Mouse (Mus musculus): Measurements from ENCODE around the gene Sardh.

GRCm38 (mm10) chr2:27179101-27179500 is 69.0 kb downstream of the Sardh start:
- TF ChIP-seq EP300 (IDR thresholded peaks at IDR 0.05; ENCODE audit: insufficient read depth, low read depth, low read length) (no peak), CTCF (IDR thresholded peaks at IDR 0.05; ENCODE audit: low read depth, low read length) (no peak), POLR2A (IDR thresholded peaks at IDR 0.05; ENCODE audit: insufficient read depth, low read length) (no peak)
